Mouse (Mus musculus): ENCODE results near the gene Dusp16.
"Not testable (repeated sequence)": the region's sequence is repeated elsewhere in the genome, so short reads cannot be mapped to it uniquely, and the experiment has no call there.

Dusp16 gene

GRCm38 (mm10) chr6:134700451-134701210 lies 91.8 kb downstream of the Dusp16 start:
- in situ Hi-C loops (cut with MseI, MboI) = no loop called here

DNA sequence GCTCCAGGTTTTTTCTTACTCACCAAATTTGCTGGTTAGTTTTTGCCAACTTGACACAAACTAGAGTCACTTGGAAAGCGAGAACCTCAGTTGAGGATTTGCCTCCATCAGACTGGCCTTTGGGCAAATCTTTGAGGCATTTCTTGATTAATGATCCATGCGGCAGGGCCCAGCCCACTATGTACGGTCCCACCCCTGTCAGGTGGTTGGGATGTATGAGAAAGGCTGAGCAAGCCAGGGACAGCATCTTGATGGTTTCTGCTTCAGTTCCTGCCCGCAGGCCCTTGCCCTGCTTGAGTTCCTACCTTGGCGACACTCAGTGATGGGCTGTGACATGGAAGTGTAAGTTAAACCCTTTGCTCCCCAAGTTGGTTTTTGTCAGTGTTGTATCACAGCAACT lies 94.2 kb downstream of the Dusp16 start:
- in situ Hi-C loops (cut with MseI, MboI) = no loop called here

DNA sequence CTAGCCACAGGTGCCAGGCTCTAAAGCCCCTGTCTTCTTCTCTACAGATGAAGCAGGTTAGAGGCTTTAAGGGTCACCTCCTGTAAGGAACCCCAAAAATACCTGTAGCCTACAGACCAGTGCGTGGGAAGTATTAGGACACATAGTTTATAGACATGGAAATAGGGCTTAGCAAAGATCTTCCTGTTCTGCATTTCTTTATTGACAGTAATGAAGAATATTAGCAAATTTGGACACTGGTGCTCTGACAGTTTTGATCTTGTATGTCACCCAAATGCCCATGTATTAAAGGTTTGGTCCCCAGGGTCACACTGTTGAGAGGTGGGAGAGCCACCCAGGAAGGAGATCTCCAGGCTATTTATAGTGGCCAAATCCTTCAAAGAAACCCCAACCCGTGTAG lies 95.9 kb downstream of the Dusp16 start:
- in situ Hi-C loops (cut with MseI, MboI) = no loop called here

DNA sequence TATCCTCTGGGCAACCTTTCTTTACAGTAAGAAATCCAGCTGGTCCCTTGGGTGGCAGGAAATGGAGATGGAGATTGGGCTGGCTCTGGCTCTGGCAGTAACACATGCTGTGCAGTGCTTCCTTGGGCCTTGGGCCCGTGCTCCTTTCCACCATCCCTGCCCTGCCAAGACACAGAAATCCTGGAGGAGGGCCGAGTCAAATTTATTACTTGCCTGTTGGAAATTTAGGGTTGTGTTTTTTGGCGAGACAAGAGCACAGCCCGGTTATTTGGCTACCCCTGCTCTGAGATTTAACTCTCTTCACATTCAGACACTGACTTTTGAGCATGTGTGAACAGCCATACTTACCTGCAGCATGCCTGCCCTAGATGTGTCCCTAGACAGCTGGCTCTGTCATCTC lies 96.3 kb downstream of the Dusp16 start:
- in situ Hi-C loops (cut with MseI, MboI) = no loop called here

GRCm38 (mm10) chr6:134695625-134696024 lies 96.8 kb downstream of the Dusp16 start:
- in situ Hi-C loops (cut with MseI, MboI) = no loop called here

DNA sequence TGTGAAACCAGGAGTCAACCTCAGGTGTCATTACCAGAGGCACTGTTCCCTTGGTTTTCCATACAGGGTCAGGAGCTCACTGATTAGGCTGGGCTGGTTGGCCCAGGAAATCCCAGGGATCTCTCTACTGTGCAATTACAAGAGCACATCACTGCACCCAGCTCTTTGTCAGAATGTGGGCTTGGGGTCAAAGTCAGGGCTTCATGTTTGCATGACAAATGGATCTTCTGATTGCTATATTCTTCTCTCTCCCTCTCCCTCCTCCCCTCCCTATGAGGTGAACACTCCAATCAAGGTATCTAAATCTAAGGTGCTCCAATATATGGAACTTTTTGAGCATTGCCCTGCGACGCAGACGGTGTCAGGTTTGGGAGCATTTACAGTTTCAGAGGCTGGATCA lies 97.4 kb downstream of the Dusp16 start:
- in situ Hi-C loops (cut with MseI, MboI) = no loop called here

DNA sequence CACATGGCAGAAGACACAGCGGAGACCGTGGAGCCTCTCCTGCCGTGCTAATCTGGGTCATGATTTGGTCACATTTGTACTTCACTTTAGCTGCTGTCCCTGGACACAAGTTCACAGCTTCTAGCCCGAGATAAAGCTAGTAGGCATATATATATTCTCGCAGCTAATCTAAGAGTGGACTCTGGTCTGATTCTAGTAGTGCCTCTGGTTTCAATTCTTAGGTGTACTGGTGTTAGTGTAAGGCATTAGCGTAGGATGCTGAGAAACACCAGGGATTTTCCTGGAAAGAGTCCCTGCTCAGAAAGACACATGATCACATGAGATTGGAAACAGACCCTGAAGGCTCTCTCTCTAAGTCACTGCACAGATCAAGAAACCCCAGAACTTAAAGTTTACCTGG lies 97.9 kb downstream of the Dusp16 start:
- in situ Hi-C loops (cut with MseI, MboI) = no loop called here

DNA sequence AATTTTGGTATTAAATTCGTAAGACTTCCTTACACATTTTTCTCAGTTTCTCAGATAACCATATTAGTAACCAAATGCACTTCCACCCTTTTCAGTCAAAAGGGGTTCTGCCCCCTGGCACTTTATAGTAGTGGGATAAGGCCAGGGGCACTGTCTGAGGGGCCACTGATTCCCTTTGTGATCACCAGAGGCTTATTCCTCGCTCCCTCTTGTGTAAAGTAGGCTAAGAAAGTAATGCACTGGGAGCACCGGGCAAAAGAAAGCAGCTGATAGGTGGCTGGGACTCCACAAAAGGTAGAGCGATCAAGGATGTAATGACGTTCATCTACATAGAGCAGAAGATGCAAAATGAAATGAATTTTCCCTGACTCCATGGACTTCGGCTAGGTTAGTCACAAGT lies 106.9 kb downstream of the Dusp16 start:
- in situ Hi-C loops (cut with MseI, MboI) = no loop called here

- in situ Hi-C loops (cut with MseI, MboI) = no loop called here
These were observed 107.4 kb downstream of the Dusp16 start for GRCm38 (mm10) chr6:134685040-134685439.

DNA sequence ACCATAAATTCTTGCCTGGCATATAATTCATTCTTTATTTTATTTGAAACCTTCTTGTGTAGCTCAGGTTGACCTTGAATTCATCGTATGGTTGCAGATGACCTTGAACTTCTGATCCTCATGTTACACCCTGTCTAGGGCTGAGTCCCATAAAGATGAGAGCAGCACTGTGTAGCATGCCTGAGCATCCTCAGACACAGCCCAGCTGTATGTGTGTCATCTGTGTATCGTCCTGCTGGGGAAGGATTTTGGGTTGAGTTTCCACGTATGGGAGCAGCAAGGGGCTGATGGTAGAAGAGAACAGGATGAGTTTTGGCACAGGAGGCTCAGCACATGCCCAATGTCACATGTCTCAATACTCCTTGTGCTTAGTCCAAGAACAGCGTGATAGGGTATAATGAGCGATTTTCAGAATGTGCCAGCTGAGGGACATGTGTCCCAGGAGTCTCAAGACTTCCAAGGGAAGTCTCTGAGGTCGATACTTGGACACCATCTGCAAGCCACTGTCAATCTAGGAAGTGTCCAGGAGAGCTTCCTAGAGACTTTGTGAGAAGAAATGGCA lies 108.0 kb downstream of the Dusp16 start:
- in situ Hi-C loops (cut with MseI, MboI) = no loop called here

DNA sequence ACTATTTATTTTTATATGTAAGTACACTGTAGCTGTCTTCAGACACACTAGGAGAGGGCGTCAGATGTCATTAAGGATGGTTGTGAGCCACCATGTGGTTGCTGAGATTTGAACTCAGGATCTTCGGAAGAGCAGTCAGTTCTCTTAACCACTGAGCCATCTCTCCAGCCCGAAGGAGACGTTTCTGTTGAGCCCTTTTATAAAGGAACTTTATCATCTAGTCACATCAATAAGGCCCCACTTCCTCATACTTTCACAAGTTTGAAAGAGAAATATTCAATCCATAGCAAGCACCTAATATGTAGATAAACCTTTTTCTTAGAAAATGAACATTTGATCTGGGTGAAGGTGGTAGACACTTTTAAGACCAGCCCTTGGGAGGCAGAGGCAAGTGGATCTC lies 113.1 kb downstream of the Dusp16 start:
- in situ Hi-C loops (cut with MseI, MboI) = not testable (repeated sequence)

GRCm38 (mm10) chr6:134678037-134678436 lies 114.4 kb downstream of the Dusp16 start:
- in situ Hi-C loops (cut with MseI, MboI) = no loop called here

- in situ Hi-C loops (cut with MseI, MboI) = no loop called here
These were observed 114.9 kb downstream of the Dusp16 start for GRCm38 (mm10) chr6:134677504-134677903.

GRCm38 (mm10) chr6:134673712-134674111 lies 118.7 kb downstream of the Dusp16 start:
- in situ Hi-C loops (cut with MseI, MboI) = loop anchor here in 1 of 2 experiments (25.0 kb wide), 1 partner anchor 164 kb away; the partner anchor contains the start of gene Crebl2

DNA sequence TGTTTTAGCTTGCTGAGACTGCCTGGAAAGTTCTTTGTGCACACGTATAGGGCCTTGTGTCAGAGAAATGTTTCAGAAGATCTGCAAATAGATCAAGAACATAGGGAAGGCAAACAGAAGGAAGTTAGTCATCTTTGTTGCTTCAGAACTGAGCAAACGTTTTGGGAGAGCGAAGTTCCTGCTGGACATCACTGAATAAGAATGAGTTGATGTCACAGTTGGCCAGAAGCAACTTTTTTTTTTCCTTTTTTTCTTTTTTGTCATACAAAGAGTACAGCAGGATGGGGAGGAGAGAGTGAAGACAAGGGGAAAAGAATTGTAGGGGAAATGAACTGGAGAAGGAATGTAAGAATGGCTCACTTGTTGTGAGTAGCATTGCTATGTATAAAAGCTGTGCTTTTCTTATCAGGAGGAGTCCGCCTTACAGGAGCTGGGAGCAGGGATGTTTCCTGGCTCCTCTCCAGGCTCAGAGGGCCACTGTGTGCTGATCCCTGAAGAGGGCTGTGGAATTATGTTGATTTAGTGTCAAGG lies 121.5 kb downstream of the Dusp16 start:
- in situ Hi-C loops (cut with MseI, MboI) = loop anchor here in 1 of 2 experiments (25.0 kb wide), 1 partner anchor 166 kb away; the partner anchor contains the start of gene Crebl2

DNA sequence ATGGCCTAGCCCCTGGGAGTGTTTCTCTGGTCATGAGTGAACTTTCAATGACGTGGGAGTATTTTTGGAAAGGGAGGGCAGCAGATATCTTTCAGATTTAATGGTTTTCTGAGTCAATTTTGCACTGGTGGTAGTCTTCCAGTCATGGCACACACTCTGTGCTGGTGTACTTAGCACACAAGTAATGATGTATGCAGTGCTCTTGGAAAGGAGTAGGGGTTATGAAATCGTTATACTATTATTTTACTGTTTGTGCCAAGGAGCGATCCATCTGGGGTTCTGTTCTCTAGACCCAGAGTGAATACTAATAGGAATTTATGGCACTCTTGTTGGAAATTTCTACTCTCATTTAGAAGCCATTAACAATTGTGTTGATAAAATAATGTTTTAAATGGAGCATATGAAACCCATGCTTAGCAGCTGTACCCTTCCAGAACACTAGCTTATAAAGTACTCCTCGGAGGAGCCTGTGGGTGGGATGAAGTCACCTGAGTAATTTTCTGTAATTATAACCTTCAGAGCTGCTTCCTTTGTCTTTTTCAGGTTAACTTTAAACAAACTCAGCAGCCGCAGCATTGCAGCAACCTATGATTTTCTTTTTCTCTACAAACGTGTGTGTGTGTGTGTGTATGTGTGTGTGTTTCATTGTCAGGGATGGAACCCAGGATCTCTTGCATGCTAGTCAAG lies 123.1 kb downstream of the Dusp16 start:
- in situ Hi-C loops (cut with MseI, MboI) = loop anchor here in 1 of 2 experiments (25.0 kb wide), 1 partner anchor 168 kb away; the partner anchor contains the start of gene Crebl2

DNA sequence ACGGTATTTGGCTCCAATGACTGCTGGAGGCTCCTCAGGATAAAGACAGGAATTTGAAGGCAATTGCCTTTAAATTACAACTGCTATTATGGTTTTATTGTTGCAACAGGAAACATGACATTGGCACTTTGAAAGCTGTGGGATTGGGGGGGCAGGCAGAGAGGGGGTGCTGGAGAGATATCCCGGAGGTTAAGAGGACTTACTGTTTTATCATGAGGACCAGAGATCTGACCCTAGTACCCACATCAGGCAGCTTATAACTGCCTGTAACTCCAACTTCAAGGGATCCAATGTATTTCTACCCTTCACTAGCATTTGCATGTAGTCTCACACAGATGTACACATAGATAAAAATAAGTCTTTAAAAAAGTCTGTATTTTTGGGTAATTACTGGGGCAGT lies 123.9 kb downstream of the Dusp16 start:
- in situ Hi-C loops (cut with MseI, MboI) = loop anchor here in 1 of 2 experiments (25.0 kb wide), 1 partner anchor 169 kb away; the partner anchor contains the start of gene Crebl2

DNA sequence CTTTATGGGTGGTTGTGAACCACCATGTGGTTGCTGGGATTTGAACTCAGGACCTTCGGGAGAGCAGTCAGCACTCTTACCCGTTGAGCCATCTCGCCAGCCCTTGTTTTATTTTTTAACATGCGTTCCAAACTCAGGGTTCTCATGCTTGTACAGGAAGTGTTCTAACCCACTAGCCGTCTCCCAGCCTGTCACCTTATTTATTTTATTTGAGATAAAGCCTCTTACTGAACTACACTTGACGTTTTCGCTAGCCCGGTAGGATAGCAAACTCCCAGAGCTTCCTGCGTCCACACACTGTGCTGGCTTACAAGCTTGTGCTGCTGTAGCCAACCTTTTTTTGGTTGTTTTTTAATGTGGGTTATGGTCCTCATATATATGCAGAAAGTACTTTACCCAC lies 126.6 kb downstream of the Dusp16 start:
- in situ Hi-C loops (cut with MseI, MboI) = loop anchor here in 1 of 2 experiments (25.0 kb wide), 1 partner anchor 171 kb away; the partner anchor contains the start of gene Crebl2

Measured in mouse trophoblast stem cell (cell line).